Mouse (Mus musculus) bone marrow, adult 2 months (tissue): ENCODE data around the gene Ccdc6.

Experiments
- CTCF ChIP-seq: fragments of 200-500 bp; IDR thresholded peaks from 2 replicates; pipeline ENCODE4 v1.5.1; 2011; ENCODE audit warnings: low read length, control low read depth; ENCODE audit not compliant: control insufficient read depth, insufficient read depth
- POLR2A ChIP-seq: fragments of 200-500 bp; IDR thresholded peaks from 2 replicates; pipeline ENCODE4 v1.6.1; 2011; ENCODE audit warnings: low read depth, mild to moderate bottlenecking, control low read depth, low read length, borderline replicate concordance; ENCODE audit not compliant: control insufficient read depth

DNA sequence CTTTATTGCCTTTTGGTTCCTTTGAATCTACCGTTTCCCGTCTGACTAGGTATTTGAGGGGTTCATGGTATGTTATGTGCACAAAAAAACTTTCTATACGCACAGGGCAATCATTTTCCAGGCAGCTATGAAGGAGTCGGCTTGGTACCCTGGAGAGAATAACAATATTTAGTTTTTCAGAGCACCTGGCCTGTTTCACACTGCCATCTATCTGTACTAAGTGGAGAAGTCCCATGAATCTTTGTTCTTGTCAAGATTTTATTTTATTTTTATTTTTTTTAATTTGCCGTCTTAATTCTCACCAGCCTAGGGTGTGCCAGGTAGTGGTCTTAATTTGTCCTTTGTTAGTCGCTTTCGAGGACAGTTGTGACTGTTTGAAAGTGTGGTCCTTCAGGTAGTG is 40.7 kb downstream of the Ccdc6 start:
- TF ChIP-seq CTCF (no peak), POLR2A (no peak)
